17 mouse cellular contexts compared by ENCODE assay signal in genomic region chr6:134091398-134091801, GRCm38 (mm10). TPM values are rescaled to one million over a fixed set of nuclear protein-coding genes. Genes with fewer than 3 reads are reported as not detected.
DNase-seq lines count a peak whose midpoint lies in the region; ATAC-seq and TF ChIP-seq lines count a peak whose summit lies in the region.
"Had no signal": no experiment of that assay in that cellular context is flagged by ENCODE, and none has a peak within 500 bp of the region (broad histone marks: within the 10 kb centered on the region; RNA-seq: fewer than 3 reads in every experiment).

No protein-coding gene starts in this region.

- no peak for TF ChIP-seq CTCF in gastrocnemius, adult 2 months (IDR thresholded peaks at IDR 0.05)

- H3K27me3 ChIP-seq in kidney, embryonic 15.5 days: no peaks in the 10 kb centered on the region
- H3K27me3 ChIP-seq in embryonic facial prominence, embryonic 13.5 days: no peaks in the 10 kb centered on the region
- H3K27me3 ChIP-seq in limb, embryonic 10.5 days (ENCODE audit: low read depth, poor library complexity, severe bottlenecking): no peaks in the 10 kb centered on the region
- H3K27me3 ChIP-seq in forebrain, embryonic 13.5 days: no peaks in the 10 kb centered on the region
- H3K27me3 ChIP-seq: hindbrain, embryonic 15.5 days; limb, embryonic 15.5 days had no signal

- 50% methylated on average over 8 of the region's 8 CpGs for WGBS in kidney, embryonic 15.5 days
- WGBS in embryonic facial prominence, embryonic 13.5 days: 46% methylated on average over 8 of the region's 8 CpGs
- WGBS in limb, embryonic 10.5 days: 85% methylated on average over 8 of the region's 8 CpGs
- WGBS in forebrain, embryonic 13.5 days: 78% methylated on average over 8 of the region's 8 CpGs

- H3K9me3 ChIP-seq in kidney, embryonic 15.5 days (replicated peaks): no peaks in the 10 kb centered on the region
- H3K9me3 ChIP-seq in embryonic facial prominence, embryonic 13.5 days: no peaks in the 10 kb centered on the region
- H3K9me3 ChIP-seq in limb, embryonic 10.5 days (replicated peaks): no peaks in the 10 kb centered on the region
- no peaks in the 10 kb centered on the region for H3K9me3 ChIP-seq in forebrain, embryonic 13.5 days (replicated peaks)
- H3K9me3 ChIP-seq: hindbrain, embryonic 15.5 days; limb, embryonic 15.5 days; midbrain, embryonic 10.5 days had no signal

- H3K36me3 ChIP-seq in kidney, embryonic 15.5 days: peaks cover 12% of the 10 kb centered on the region; the same call in 1 of the 2 replicates
- peaks cover 12% of the 10 kb centered on the region; the same call in 1 of the 2 replicates for H3K36me3 ChIP-seq in embryonic facial prominence, embryonic 13.5 days
- peaks cover 27% of the 10 kb centered on the region for H3K36me3 ChIP-seq in limb, embryonic 10.5 days
- peaks cover 8% of the 10 kb centered on the region; the same call in 1 of the 2 replicates for H3K36me3 ChIP-seq in forebrain, embryonic 13.5 days (ENCODE audit: poor library complexity, severe bottlenecking)
- H3K36me3 ChIP-seq: hindbrain, embryonic 15.5 days had no signal

- H3K27ac ChIP-seq in gastrocnemius, adult 2 months: peak overlapping the region; percentile 56; the same call in 1 of the 2 replicates
- H3K27ac ChIP-seq in kidney, embryonic 15.5 days: peak overlapping the region; percentile 15
- peak overlapping the region; percentile 58 for H3K27ac ChIP-seq in embryonic facial prominence, embryonic 13.5 days
- 0 out of 2 replicates have a peak overlapping the region, but pooled peaks have one; percentile 36 for H3K27ac ChIP-seq in limb, embryonic 10.5 days
- H3K27ac ChIP-seq in forebrain, embryonic 13.5 days: no peak overlapping the region
- H3K27ac ChIP-seq: hindbrain, embryonic 15.5 days; limb, embryonic 15.5 days; midbrain, embryonic 10.5 days had no signal

- intact Hi-C loops in gastrocnemius, adult 2 months (cut with DNase I): no loop called here

- no peak for DNase-seq in gastrocnemius, adult 2 months
- no peak for DNase-seq in gastrocnemius, adult 18-20 months (ENCODE audit: low spot score)
- no peak for DNase-seq in kidney, postnatal 10 days
- no peak for DNase-seq in limb, embryonic 10.5 days (ENCODE audit: low spot score)
- DNase-seq in adrenal gland, adult (ENCODE audit: inconsistent age in 2 of 2, low spot score in 1 of 2): no peak
- DNase-seq: cerebellum, adult 11-12 months; kidney, postnatal 36 days; layer of hippocampus, postnatal 36 days; retina, postnatal 1 day; thymus, postnatal 25 days had no signal

- H3K4me3 ChIP-seq in gastrocnemius, adult 2 months: no peak overlapping the region
- H3K4me3 ChIP-seq in kidney, embryonic 15.5 days (replicated peaks): no peak overlapping the region
- H3K4me3 ChIP-seq in embryonic facial prominence, embryonic 13.5 days: no peak overlapping the region
- no peak overlapping the region for H3K4me3 ChIP-seq in limb, embryonic 10.5 days
- H3K4me3 ChIP-seq in forebrain, embryonic 13.5 days: no peak overlapping the region
- H3K4me3 ChIP-seq: erythroblast, embryonic 14.5 days; hindbrain, embryonic 15.5 days; limb, embryonic 15.5 days; midbrain, embryonic 10.5 days had no signal

- no peak overlapping the region for H3K4me2 ChIP-seq in kidney, embryonic 15.5 days
- H3K4me2 ChIP-seq in embryonic facial prominence, embryonic 13.5 days: no peak overlapping the region
- no peak overlapping the region for H3K4me2 ChIP-seq in forebrain, embryonic 13.5 days
- H3K4me2 ChIP-seq: hindbrain, embryonic 15.5 days; limb, embryonic 15.5 days had no signal

- ATAC-seq in kidney, embryonic 15.5 days (replicated peaks; ENCODE audit: low FRiP score): no peak; the same call in 1 of the 2 replicates
- no peak for ATAC-seq in embryonic facial prominence, embryonic 13.5 days (ENCODE audit: insufficient number of reproducible peaks, insufficient read depth, low FRiP score, low TSS enrichment, low read depth)
- no peak for ATAC-seq in forebrain, embryonic 13.5 days

- no peak overlapping the region for H3K9ac ChIP-seq in kidney, embryonic 15.5 days
- H3K9ac ChIP-seq in embryonic facial prominence, embryonic 13.5 days: no peak overlapping the region
- no peak overlapping the region for H3K9ac ChIP-seq in forebrain, embryonic 13.5 days
- H3K9ac ChIP-seq: hindbrain, embryonic 15.5 days; limb, embryonic 15.5 days had no signal

- peaks cover 36% of the 10 kb centered on the region for H3K4me1 ChIP-seq in kidney, embryonic 15.5 days
- H3K4me1 ChIP-seq in embryonic facial prominence, embryonic 13.5 days: peaks cover 44% of the 10 kb centered on the region
- peaks cover 18% of the 10 kb centered on the region; the same call in 1 of the 2 replicates for H3K4me1 ChIP-seq in limb, embryonic 10.5 days
- H3K4me1 ChIP-seq in forebrain, embryonic 13.5 days: no peaks in the 10 kb centered on the region
- H3K4me1 ChIP-seq: midbrain, embryonic 10.5 days had no signal

RNA-seq across cellular contexts. Expression of gene Etv6, which starts 55.9 kb away (rescaled TPM):
- total RNA-seq in gastrocnemius, adult 2 months (2021): 10 to 100 TPM in 1 of 2 experiments, 1 to 10 TPM in 1; 6.7 to 10.8 TPM
- total RNA-seq in gastrocnemius, adult 18-20 months (2021): 1 to 10 TPM; 5.7 to 9.4 TPM
- polyA plus RNA-seq in kidney, embryonic 15.5 days (2015; fragmentation: Nextera tagmentation; extraction: Ambion mirVana): 11.4 and 13.0 TPM in 2 replicates
- 13.9 and 16.1 TPM in 2 replicates for polyA plus RNA-seq in embryonic facial prominence, embryonic 13.5 days (2015; fragmentation: Nextera tagmentation; extraction: Ambion mirVana)
- polyA plus RNA-seq in limb, embryonic 10.5 days (2016; fragmentation: Nextera tagmentation; extraction: Ambion mirVana): 16.4 and 17.8 TPM in 2 replicates
- polyA plus RNA-seq in forebrain, embryonic 13.5 days (2015; fragmentation: Nextera tagmentation; extraction: Ambion mirVana): 7.2 and 8.5 TPM in 2 replicates
